Mouse (Mus musculus): Measurements from ENCODE around the gene Dact3. TPM values are rescaled to one million over a fixed set of nuclear protein-coding genes. Genes with fewer than 3 reads are reported as not detected.
A peak's percentile ranks its signal among the peaks of the same experiment; 100 is the strongest.

Gene Dact3
- polyA plus RNA-seq, 2 experiments = 11.5 to 64.3 TPM

DNA sequence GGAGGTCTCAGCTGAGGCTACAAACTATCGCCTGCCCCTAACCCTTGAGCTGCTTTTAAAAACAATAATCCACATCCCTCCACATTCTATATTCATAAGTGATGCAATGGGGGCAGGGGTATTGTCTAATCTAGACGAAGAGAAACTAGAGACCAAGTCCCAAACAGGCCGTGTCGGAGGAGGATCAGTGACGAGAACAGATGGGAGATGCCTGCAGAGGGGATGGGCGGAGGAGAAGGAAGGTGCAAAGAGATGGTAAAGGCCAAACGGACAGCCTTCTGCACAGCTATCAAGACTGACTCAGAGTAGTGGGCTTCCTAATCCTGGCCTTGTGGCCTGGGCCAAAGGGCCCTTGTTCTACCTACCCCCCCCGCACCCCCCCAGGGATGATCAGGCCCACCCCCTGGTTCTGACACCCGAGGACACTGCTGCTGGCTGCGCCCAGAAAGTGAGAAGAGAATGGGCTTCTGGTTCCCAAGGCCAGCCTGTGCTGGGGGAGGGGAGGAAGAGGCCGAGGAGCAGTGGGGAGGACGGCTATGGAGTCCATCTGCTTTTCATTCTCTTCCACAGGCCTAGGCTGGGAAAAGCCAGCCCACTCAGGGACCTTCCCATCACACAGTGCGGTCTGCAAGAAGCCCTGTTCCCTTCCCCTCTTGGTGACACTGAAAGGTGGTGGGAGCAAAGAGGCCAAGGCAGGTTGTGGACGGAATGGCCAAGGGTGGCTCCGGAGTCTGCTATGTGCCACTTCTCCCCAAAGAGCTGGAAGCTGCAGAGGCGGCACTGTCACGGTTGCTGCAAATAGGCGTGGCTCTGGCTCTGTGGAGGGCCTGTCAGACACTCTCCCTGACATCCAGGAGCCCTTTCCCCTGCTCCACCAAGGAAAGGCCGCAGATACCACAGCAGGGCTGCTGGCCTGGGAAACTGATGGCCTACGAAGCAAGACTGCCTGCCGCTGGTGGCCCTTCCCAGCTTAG is 46.0 kb downstream of the Dact3 start:
- peaks cover 32% of the 10 kb centered on the region for H3K4me1 ChIP-seq (ENCODE audit: control insufficient read depth, insufficient read depth, low read length)
- no peaks in the 10 kb centered on the region for H3K27me3 ChIP-seq (ENCODE audit: control insufficient read depth, insufficient read depth, low read length)
- H3K9ac ChIP-seq (ENCODE audit: low read depth, low read length, severe bottlenecking) = peak overlapping the region; percentile 84
- WGBS = 42% methylated on average over 21 of the region's 21 CpGs
- no peaks in the 10 kb centered on the region for H3K9me3 ChIP-seq (ENCODE audit: control insufficient read depth, low read length)
- peaks cover 41% of the 10 kb centered on the region for H3K36me3 ChIP-seq (ENCODE audit: control insufficient read depth, insufficient read depth, low read length)
- TF ChIP-seq POLR2A (IDR thresholded peaks at IDR 0.05; ENCODE audit: borderline replicate concordance, extremely low read depth, insufficient read depth, insufficient read length) = no peak
- DNase-seq (ENCODE audit: low spot score) (no peak), ATAC-seq (ENCODE audit: low FRiP score, low read depth) (no peak)
- H3K27ac ChIP-seq (replicated peaks; ENCODE audit: low read depth, low read length) = peak overlapping the region; percentile 71
- H3K4me3 ChIP-seq (replicated peaks; ENCODE audit: low read length) = peak overlapping the region; percentile 99
- H3K4me2 ChIP-seq (replicated peaks; ENCODE audit: low read depth, low read length, severe bottlenecking) = peak overlapping the region; percentile 88

DNA sequence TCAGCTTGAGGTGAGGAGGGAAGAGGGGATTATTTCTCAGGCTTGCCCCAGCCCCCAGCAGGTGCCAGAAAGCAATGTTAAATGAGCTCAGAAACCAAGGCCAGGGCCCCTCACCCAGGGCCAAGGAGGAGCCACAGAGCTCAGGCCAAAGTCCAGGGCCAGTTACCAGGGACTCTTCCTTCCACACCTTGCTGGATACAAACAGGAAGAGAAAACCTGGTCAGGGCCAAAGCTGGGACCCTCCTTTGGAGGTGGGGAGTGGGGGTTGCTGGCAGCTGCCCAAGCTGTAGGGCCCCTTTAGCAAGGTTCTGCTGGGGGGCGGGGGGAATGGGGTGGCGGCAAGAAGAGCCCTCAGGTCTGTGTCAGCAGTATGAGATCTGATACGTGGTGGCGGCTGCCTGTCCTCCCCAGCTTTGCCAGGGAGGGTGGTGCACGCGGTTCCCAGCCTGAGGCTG is 46.8 kb downstream of the Dact3 start:
- Histone ChIP-seq H3K27me3 (ENCODE audit: control insufficient read depth, insufficient read depth, low read length) (no peaks in the 10 kb centered on the region), H3K27ac (replicated peaks; ENCODE audit: low read depth, low read length) (peak overlapping the region; percentile 71), H3K9ac (ENCODE audit: low read depth, low read length, severe bottlenecking) (peak overlapping the region; percentile 84), H3K4me3 (replicated peaks; ENCODE audit: low read length) (peak overlapping the region; percentile 99), H3K4me1 (ENCODE audit: control insufficient read depth, insufficient read depth, low read length) (peaks cover 32% of the 10 kb centered on the region), H3K4me2 (replicated peaks; ENCODE audit: low read depth, low read length, severe bottlenecking) (peak overlapping the region; percentile 88), H3K36me3 (ENCODE audit: control insufficient read depth, insufficient read depth, low read length) (peaks cover 33% of the 10 kb centered on the region), H3K9me3 (ENCODE audit: control insufficient read depth, low read length) (no peaks in the 10 kb centered on the region)
- DNase-seq (ENCODE audit: low spot score) = no peak
- ATAC-seq (ENCODE audit: low FRiP score, low read depth) = no peak
- WGBS = 36% methylated on average over 6 of the region's 6 CpGs
- no peak for TF ChIP-seq POLR2A (IDR thresholded peaks at IDR 0.05; ENCODE audit: borderline replicate concordance, extremely low read depth, insufficient read depth, insufficient read length)

DNA sequence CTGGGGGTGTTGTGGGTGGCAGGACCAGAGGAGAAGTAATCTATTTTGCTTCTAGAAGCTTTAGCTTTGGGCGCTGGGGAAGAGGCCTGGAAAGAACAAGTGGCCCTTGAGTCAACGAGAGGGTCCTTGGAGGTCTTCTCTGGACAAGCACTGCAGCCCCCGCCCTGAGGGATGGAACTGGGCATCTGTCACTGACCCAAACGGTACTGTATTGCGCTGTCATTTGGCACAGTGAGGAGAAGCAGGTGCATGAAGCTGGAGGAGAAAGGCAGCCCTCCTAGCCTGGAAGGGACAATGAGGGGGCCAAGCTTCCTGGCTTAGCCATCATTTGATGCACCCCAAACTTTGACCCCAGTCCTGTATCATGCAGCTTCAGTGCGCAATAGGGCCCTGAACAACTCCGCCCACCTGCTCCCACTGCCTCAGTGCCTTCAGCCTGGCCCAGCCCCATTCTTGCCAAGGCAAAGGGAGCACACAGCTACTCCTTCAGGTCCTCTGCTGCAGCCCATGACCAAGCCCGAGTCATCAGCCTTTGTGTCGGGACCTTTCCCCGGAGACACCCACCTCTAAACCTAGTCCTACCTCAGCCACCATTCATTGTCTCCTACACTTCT is 47.4 kb downstream of the Dact3 start:
- H3K9me3 ChIP-seq (ENCODE audit: control insufficient read depth, low read length) = no peaks in the 10 kb centered on the region
- no peak for DNase-seq (ENCODE audit: low spot score)
- H3K4me1 ChIP-seq (ENCODE audit: control insufficient read depth, insufficient read depth, low read length) = peaks cover 32% of the 10 kb centered on the region
- peak overlapping the region; percentile 84 for H3K9ac ChIP-seq (ENCODE audit: low read depth, low read length, severe bottlenecking)
- 60% methylated on average over 10 of the region's 10 CpGs for WGBS
- ATAC-seq (ENCODE audit: low FRiP score, low read depth) = no peak
- peak overlapping the region; percentile 99 for H3K4me3 ChIP-seq (replicated peaks; ENCODE audit: low read length)
- no peak for TF ChIP-seq POLR2A (IDR thresholded peaks at IDR 0.05; ENCODE audit: borderline replicate concordance, extremely low read depth, insufficient read depth, insufficient read length)
- peak overlapping the region; percentile 88 for H3K4me2 ChIP-seq (replicated peaks; ENCODE audit: low read depth, low read length, severe bottlenecking)
- H3K36me3 ChIP-seq (ENCODE audit: control insufficient read depth, insufficient read depth, low read length) = peaks cover 27% of the 10 kb centered on the region
- H3K27me3 ChIP-seq (ENCODE audit: control insufficient read depth, insufficient read depth, low read length) = no peaks in the 10 kb centered on the region
- peak overlapping the region; percentile 99 for H3K27ac ChIP-seq (replicated peaks; ENCODE audit: low read depth, low read length)

DNA sequence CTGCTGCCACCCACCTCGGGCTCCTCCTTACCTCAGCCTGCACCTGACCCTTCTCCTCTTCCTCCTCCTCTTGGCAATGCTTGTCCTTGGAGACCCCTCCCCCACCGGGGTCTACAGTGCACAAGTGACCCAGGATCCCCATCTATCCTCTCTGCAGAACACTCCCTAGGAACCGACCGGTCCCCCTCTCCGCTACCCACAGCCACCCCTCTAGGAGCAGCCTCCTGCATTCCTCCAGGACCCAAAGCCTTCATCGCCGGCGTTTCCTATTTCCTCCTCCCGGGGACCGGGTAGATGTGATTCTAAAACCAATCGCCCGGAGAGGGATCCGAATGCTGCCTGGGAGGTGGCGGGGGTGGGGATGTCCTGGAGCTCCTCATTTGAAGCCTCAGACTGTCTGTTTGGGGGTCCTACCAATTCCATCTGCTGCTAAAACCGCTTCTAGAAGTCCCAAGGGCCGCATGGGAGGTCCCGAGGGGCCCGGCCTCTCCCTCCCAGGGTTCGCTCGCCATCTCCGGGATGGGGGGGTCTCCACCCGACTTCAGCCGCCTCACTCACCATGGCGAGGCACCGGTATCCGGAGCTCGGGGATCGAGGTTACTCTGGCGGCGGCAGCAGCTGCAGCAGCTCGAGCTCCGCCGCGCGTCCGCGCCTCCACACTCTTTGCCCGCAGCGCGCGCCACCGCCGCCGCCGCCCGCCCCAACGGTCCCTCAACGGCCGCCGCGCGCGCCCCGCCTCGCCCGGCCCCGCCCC is 48.3 kb downstream of the Dact3 start:
- TF ChIP-seq POLR2A (IDR thresholded peaks at IDR 0.05; ENCODE audit: borderline replicate concordance, extremely low read depth, insufficient read depth, insufficient read length) = 0 out of 2 replicates have a peak, but pooled peaks have one; percentile 30
- Histone ChIP-seq H3K9ac (ENCODE audit: low read depth, low read length, severe bottlenecking) (peak overlapping the region; percentile 84), H3K4me3 (replicated peaks; ENCODE audit: low read length) (peak overlapping the region; percentile 99), H3K36me3 (ENCODE audit: control insufficient read depth, insufficient read depth, low read length) (peaks cover 17% of the 10 kb centered on the region), H3K27me3 (ENCODE audit: control insufficient read depth, insufficient read depth, low read length) (no peaks in the 10 kb centered on the region), H3K4me2 (replicated peaks; ENCODE audit: low read depth, low read length, severe bottlenecking) (peak overlapping the region; percentile 88), H3K27ac (replicated peaks; ENCODE audit: low read depth, low read length) (peak overlapping the region; percentile 99), H3K9me3 (ENCODE audit: control insufficient read depth, low read length) (no peaks in the 10 kb centered on the region), H3K4me1 (ENCODE audit: control insufficient read depth, insufficient read depth, low read length) (peaks cover 32% of the 10 kb centered on the region)
- DNase-seq (ENCODE audit: low spot score) = no peak
- ATAC-seq (ENCODE audit: low FRiP score, low read depth) = no peak
- WGBS = under 1% methylated on average over 31 of the region's 57 CpGs

All from limb, embryonic 14.5 days (tissue).